Mouse (Mus musculus): ENCODE measurements around the gene Bcl2l1.

The Bcl2l1 gene

GRCm38 (mm10) chr2:152825168-152825697 is 6.3 kb downstream of the Bcl2l1 start:
- in situ Hi-C loops (cut with MboI; ENCODE audit: unreplicated experiment in 2 of 2) = loop anchor here in 1 of 2 experiments (5.0 kb wide), 1 partner anchor 33 kb away; no protein-coding TSS in a partner anchor

- in situ Hi-C loops (cut with MboI; ENCODE audit: unreplicated experiment in 2 of 2) = loop anchor here (5.0 to 25.0 kb wide), 2 partner anchors 32 to 837 kb away; partner anchors contain the start of genes Fam110a (in 1 of the 2) and Slc52a3 (in 1 of the 2)
These were observed 6.9 kb downstream of the Bcl2l1 start for GRCm38 (mm10) chr2:152824438-152825167.

- in situ Hi-C loops (cut with MboI; ENCODE audit: unreplicated experiment in 2 of 2) = loop anchor here in 1 of 2 experiments (25.0 kb wide), 1 partner anchor 836 kb away; the partner anchor contains the start of genes Fam110a and Slc52a3
These were observed 7.8 kb downstream of the Bcl2l1 start for GRCm38 (mm10) chr2:152823770-152824169.

DNA sequence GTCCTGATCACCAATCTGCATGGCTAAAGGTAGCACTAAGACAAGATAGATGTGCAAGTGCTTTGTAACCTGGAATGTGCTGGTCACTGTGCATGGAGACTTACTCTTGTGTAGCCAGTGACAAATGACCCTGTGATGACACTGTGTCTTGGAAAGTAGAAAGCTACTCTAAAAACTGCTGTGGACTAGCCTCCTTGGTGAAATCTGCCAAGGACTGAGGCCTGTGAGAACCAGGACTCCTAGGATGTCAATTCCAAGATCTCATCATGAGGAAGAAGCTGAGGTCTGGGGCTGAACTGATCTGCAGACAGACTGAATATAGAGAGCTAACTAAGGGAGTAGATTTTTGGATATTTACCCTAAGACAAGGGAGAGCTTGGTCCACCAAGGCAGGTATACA is 10.0 kb downstream of the Bcl2l1 start:
- in situ Hi-C loops (cut with MboI; ENCODE audit: unreplicated experiment in 2 of 2) = loop anchor here in 1 of 2 experiments (25.0 kb wide), 1 partner anchor 834 kb away; the partner anchor contains the start of genes Fam110a and Slc52a3

DNA sequence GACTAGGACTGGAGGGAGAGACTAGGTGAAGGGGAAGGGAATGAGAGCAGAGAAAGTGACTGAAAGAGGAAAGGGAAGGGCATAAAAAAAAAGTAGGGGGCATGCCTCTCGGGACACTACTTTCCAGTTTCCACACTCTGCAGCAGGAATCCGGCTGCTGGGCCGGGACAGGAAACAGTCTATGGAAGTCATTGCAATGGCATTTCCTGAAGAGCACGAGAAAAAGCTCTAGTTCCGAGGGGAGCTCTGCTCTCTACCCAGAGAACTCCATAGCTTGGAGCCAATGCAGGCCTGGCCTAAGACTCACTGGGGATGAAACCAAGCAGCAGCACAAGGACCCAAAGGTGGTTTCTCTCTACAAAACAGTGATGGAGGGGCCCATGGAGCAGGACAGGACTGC is 10.5 kb downstream of the Bcl2l1 start:
- in situ Hi-C loops (cut with MboI; ENCODE audit: unreplicated experiment in 2 of 2) = loop anchor here in 1 of 2 experiments (25.0 kb wide), 1 partner anchor 834 kb away; the partner anchor contains the start of genes Fam110a and Slc52a3

DNA sequence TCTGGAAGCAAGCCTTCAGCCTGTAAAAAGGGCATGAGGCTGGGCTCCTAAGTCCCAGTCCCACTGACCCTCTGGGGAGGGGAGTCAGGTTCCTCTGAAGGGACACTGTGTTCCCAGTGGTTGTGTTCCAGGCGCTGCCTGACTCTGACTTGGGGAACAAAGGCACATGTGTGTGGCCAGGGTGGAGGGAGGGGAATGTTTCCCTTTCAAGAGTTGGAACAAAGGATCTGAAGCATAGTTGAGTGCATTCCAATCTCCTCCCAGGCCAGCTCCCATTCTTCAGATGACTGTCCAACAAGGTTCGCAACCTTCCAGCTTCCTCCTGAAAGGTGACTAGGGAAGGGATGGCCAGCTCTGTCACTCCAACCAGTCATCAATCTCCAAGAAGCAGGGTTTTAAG is 11.2 kb downstream of the Bcl2l1 start:
- in situ Hi-C loops (cut with MboI; ENCODE audit: unreplicated experiment in 2 of 2) = loop anchor here in 1 of 2 experiments (25.0 kb wide), 1 partner anchor 833 kb away; the partner anchor contains the start of genes Fam110a and Slc52a3

DNA sequence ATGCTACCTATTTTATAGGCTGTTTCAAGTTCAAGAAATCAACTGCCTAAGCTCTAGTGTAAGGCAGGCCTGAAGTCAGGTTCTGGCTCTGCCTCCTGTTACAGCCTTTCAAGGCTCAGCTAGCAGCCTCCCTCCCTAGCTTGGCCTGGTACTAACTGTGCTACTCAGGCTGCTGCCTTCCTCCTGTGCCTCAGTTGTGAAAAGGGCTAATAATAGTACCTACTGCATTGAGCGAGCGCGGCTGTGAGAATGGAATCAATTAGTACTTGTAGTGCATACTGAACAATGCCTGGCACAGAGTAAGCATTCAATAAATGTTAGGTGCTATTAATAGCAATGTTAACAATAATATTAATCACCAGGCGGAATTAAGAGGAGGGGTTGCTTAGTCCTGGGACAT is 11.6 kb downstream of the Bcl2l1 start:
- in situ Hi-C loops (cut with MboI; ENCODE audit: unreplicated experiment in 2 of 2) = loop anchor here in 1 of 2 experiments (25.0 kb wide), 1 partner anchor 833 kb away; the partner anchor contains the start of genes Fam110a and Slc52a3

DNA sequence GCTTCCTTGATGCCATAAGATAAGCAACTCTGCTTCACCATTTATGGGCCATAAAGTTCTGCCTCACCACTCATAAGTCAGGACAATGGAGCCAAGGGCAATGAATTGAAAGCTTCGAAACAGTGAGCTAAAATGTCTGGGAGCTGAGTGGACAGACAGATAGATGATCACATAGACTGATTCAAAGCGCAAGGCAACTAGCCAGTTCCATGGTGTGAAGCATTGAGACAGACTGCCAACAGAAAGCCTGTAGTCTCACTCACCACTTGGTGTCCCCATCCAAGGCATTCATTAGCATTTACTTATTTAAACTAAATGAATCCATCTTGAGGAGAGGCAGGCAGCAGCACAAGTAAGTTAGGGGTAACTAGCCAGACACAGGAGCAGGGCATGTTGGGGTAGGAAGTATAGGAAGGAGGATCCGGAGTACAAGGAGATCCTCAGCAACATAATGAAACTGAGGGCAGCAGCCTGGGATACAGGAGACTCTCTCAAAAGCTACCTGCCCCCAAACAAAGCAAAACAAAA is 12.4 kb downstream of the Bcl2l1 start:
- in situ Hi-C loops (cut with MboI; ENCODE audit: unreplicated experiment in 2 of 2) = loop anchor here in 1 of 2 experiments (25.0 kb wide), 1 partner anchor 832 kb away; the partner anchor contains the start of genes Fam110a and Slc52a3

DNA sequence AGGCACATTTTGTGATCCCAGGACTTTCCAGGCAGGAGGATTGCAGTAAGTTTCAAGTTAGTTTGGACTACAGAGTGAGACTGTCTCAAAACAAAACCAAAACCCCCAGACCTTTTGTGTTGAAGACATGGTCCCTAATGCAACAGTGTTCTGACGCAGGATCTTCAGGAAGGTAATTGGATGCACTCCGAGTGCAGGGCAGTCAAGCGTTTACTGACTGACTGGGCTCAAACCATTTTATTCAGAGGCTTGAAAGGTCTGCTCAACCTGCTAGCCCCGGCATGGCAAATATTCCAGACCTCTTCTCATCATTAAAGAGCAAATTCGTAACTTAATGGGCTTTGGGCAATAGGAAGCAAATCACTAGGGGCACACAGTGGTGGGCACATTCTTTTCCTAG is 12.8 kb downstream of the Bcl2l1 start:
- in situ Hi-C loops (cut with MboI; ENCODE audit: unreplicated experiment in 2 of 2) = loop anchor here in 1 of 2 experiments (25.0 kb wide), 1 partner anchor 831 kb away; the partner anchor contains the start of genes Fam110a and Slc52a3

- in situ Hi-C loops (cut with MboI; ENCODE audit: unreplicated experiment in 2 of 2) = loop anchor here in 1 of 2 experiments (25.0 kb wide), 1 partner anchor 830 kb away; the partner anchor contains the start of genes Fam110a and Slc52a3
These were observed 13.8 kb downstream of the Bcl2l1 start for GRCm38 (mm10) chr2:152817596-152818291.

DNA sequence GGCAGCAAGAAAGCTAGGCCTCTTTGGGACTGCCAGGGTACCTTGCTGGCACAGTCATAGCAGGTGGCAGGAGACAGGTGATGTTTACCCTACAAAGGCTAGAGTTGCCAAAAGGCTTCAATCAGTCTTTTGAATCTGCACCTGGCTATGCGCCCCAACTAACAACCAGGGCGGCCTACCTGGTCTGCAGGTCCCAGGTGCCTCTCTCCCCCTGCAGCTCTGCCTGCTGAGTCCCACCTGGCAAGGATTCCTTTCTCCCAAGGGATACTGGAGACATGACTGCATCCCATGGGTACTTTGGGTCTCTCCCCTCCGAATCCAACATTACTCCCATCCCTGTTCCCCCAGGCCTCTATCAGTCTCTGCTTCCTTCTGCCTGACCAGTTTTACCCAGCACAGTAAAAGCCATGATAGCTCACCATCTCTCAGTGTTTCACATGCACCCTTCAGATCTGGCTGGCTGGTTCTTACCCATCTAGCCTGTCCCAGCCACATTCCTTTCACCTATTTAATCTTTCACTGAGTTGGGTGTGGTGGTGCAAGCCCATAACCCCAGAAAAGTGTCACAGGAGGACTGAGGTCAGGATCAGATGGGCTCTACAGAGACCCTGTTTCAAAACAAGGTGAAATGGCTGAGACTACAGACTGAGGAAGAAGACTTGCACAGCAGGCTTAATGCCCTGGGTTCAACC is 14.7 kb downstream of the Bcl2l1 start:
- in situ Hi-C loops (cut with MboI; ENCODE audit: unreplicated experiment in 2 of 2) = loop anchor here in 1 of 2 experiments (25.0 kb wide), 1 partner anchor 830 kb away; the partner anchor contains the start of genes Fam110a and Slc52a3

DNA sequence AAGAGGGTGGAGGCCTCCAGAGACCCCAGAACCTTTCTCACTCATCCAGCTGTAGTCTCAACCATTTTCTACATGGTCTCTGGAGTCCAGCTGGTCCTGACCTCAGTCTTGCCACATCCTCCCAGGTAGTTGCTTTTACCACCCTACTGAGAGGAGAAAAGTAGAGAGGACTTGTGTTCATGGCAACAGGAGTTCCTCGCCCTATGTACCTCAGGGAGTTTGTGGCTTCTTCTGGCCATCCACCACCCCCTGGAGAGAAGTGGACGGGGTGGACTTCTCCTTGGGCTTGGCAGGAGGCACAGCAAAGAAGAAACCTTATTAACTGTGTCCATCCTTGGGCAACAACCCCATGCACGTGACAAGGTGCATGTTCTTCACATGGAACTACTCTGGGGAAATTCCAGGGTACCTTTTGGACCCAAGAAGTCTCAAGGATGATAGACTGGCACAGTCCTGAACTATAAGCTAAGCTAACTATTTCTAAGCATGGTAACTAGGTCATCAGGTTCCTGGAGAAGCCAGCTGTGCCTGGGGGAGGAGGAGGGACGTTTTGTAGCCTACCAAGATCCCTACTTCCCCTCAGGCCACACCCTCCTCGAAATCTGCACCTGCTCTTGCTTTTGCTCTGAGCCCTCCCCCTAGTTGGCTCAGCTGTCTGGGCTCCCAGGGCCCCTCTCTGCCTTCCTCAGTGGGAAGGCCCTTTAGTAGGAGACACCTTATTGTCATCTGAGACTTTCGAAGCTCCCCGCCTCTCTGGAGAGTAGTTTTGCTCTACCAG is 15.5 kb downstream of the Bcl2l1 start:
- in situ Hi-C loops (cut with MboI; ENCODE audit: unreplicated experiment in 2 of 2) = loop anchor here in 1 of 2 experiments (25.0 kb wide), 1 partner anchor 829 kb away; the partner anchor contains the start of genes Fam110a and Slc52a3

DNA sequence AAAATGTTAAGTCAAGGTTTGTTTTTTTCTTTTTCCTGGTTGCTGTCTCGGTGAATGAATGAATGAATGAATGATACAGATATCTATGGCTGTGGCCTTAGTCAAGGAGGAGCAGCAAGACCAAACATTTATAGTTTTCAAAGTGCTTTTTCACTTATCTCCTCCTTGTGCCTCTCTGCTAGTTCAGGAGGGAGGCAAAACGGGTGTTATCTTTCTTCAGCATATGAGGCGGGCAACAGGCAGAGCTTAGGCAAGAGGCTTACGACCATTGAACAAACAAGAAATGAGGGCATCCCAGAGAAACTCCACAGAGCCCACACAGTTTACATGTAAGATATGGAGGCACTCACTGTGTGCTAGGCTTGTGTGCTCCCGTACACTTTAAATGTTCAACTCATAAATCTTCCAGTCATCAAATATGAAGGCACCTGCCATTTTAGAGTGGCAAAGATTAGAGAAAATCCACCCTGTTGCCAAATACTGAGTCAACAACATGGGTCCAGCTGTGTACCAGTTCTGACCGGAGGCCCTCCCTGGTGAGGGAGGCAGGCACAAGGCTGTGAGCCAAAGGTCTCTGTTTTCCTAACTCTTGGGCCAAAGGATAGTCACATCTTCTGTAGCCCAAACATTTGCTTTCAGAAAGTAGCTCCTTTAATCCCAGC is 17.2 kb downstream of the Bcl2l1 start:
- in situ Hi-C loops (cut with MboI; ENCODE audit: unreplicated experiment in 2 of 2) = loop anchor here in 1 of 2 experiments (25.0 kb wide), 1 partner anchor 827 kb away; the partner anchor contains the start of genes Fam110a and Slc52a3

- in situ Hi-C loops (cut with MboI; ENCODE audit: unreplicated experiment in 2 of 2) = loop anchor here in 1 of 2 experiments (25.0 kb wide), 1 partner anchor 826 kb away; the partner anchor contains the start of genes Fam110a and Slc52a3
These were observed 18.3 kb downstream of the Bcl2l1 start for GRCm38 (mm10) chr2:152813232-152813631.

- in situ Hi-C loops (cut with MboI; ENCODE audit: unreplicated experiment in 2 of 2) = loop anchor here in 1 of 2 experiments (25.0 kb wide), 1 partner anchor 824 kb away; the partner anchor contains the start of genes Fam110a and Slc52a3
These were observed 20.0 kb downstream of the Bcl2l1 start for GRCm38 (mm10) chr2:152811336-152812165.

DNA sequence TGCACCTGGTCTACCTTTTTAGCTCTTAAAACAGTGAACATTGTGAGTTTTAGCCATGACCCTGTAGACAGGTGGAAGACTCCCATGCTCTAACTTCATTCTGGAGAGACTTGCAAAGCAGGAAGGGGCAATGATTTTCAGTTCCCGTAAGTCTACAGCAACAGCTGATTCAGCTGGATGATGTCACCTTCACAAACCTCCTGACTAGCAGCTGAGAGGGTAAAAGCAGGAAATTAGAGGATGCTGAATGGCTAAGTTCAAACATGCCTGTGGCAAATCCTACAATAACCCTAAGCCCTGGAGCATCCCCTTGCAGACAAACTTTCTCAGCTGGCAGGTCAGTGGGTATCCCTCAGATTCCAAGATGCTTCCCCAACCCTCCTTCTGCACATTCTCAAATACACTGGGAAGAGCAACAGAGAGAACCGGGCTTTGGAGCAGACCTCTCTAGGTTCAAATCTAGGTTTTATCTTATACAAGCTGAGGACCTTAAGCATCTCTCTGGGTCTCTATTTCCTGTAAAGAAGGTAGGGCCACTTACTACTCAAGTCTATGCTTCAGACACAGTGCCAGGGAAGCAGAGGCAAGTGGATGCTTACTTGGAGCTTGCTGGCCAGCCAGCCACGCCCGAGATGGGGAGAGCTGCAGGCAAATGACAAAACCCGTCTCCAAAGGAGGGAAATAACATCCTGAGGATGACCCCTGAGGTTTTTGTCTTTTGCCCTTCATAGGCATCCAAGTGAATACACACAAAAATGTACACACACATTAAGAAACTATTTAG is 21.2 kb downstream of the Bcl2l1 start:
- in situ Hi-C loops (cut with MboI; ENCODE audit: unreplicated experiment in 2 of 2) = loop anchor here in 1 of 2 experiments (25.0 kb wide), 1 partner anchor 823 kb away; the partner anchor contains the start of genes Fam110a and Slc52a3
